Mouse (Mus musculus): ENCODE measurements around the gene Shkbp1. TPM values are rescaled to one million over a fixed set of nuclear protein-coding genes. Genes with fewer than 3 reads are reported as not detected.

The Shkbp1 gene
- total RNA-seq (2014; fragmentation: Nextera tagmentation) (39.2 and 72.7 TPM in 2 replicates), total RNA-seq (2017) (20.6 and 35.1 TPM in 2 replicates)

DNA sequence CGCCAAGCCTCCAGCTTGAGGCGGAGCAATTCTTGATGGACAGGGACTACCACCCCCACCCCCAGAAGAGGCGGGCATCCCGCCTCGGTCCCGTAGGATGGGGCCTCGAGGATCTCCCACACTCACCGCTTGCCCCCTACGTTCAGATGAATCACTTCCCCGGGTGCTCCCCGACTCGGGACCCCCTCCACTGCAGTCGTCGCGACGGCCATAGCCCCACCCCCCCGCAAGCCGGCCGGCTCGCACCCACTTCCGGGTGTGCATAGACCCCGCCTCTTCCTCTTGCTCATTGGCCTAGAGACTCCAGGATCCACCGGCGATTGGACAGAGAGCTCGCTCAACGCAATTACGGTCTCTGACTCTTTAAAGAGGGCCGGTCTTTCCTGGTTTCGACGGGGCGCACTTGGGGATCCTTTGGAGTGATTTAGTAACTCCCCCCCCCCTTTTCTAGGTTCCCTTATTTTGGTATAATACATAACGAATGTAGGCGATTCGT lies at the start of gene Shkbp1:
Gene Shkbp1, minus strand, starts transcription at position 275 of the 496 bp plus-strand sequence.
- peak; percentile 92 for ATAC-seq (replicated peaks; ENCODE audit: low FRiP score, low TSS enrichment, poor library complexity, severe bottlenecking)

DNA sequence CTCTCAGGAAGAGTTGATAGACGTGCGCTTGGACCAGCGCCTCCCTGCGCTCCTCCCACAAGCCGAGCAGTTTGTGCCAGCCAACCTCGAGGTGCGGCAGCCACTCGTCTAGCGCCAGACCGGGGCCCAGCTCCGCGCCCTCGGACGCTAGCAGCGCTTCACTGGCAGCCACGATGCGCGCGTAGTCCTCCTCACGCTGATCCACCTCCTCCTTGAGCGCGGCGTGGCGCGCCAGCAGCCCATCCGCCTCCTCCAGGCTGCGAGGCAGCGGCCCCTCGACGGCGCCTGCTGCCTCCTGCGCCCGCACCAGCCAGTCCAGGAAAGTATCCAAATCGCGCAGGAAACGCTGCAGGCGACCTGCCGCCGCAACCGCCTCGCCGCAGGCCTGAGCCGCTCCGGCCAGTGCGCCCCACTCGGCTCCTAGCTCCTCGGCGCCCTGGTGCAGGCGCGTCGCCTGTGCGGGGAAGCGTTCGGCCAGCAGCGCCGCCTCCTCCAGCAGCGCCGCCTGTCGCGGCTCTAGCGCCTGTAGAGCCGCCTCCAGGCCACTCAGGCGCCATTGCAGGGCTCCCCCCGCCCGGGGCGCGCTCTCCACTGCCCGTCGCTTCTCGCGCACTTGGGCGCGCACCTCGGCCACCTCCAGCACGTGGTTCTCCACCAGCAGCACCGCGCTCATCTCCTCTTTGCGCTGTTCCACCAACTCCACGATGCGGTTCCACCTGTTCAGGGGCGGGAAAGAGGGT lies 48.6 kb upstream of the Shkbp1 start:
- ATAC-seq (replicated peaks; ENCODE audit: low FRiP score, low TSS enrichment, poor library complexity, severe bottlenecking), result no peak

DNA sequence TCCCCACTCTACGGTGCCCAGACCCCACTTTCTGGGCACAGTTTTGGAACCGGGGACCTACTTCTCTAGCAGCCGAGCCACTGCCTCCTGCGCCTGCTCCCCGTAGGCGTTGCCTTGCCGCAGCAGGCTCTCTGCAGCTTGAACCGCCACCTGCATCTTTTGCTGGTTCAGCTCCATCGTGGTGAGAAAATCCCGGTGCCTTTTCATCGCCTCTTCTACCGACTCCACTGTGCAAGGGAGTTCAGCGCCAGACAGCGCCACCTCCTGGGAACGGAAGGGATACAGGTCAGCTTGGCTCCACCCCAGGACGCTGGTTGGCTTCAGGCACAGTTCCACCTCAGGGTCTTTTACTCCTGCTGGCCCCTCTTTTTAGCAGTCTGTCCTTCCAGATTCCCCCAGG lies 46.9 kb upstream of the Shkbp1 start:
- ATAC-seq (replicated peaks; ENCODE audit: low FRiP score, low TSS enrichment, poor library complexity, severe bottlenecking), result peak; percentile 87

DNA sequence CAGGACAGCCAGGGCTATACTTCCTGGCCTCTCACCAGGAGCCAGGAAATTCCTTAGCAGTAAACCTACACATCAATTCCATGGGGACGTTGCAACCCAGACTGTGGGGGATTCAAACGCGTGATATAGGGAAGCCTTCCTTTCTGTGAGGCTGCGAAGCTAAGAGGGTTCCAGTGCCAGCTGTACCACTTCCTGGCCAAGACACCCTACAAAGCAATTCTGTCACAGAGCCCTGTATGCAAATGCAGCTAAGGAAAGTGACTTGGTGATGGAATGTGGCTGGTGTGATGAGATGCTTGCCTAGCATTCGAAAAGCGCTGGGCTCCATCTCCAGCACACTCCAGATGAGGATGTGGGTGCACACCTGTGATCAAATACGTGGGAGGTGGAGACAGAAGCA lies 44.7 kb upstream of the Shkbp1 start:
- no peak for ATAC-seq (replicated peaks; ENCODE audit: low FRiP score, low TSS enrichment, poor library complexity, severe bottlenecking)

DNA sequence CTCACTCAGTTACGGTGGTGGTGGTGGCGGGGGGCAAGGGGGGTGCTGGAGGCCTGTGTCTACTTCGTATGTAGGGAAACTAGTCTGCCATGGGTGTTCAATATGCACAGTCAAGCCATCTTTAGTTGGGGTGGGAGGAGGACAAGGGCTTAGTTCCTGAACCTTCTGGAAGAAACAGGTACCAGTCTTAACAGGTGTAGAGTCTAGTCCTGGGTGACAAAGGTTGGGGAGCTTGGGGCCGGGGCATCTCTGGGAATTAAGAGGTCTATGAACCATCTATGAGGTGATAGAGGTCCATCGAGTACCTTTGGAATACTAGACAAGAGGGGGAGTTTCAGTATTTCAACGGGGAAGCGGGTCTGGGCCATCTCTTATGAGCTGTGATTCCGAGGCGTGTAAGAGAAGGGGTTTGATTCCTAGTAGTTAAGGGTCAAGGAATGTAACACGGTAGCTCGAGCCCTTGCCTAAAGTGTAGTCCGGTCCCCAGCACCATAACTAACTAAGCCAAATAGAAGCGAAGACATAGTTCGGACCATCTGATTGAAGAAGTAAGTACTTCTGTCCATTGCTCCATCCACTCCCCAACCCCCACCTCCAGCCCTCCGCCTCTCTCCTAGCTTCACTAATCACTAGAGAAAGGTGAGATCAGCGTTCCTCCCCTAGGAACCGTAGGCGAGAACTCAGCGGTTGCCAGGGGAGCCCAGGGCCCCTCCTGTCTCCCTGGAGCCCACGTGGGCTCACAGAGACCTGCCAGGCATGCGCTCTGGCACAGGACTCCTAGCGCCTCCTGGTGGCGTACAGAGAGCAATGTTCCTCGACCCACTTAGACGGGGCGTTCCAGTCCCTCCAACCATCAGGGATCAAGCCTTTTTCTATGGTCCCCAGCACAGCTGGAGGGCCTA lies 41.5 kb upstream of the Shkbp1 start:
- ATAC-seq (replicated peaks; ENCODE audit: low FRiP score, low TSS enrichment, poor library complexity, severe bottlenecking), result peak; percentile 83

DNA sequence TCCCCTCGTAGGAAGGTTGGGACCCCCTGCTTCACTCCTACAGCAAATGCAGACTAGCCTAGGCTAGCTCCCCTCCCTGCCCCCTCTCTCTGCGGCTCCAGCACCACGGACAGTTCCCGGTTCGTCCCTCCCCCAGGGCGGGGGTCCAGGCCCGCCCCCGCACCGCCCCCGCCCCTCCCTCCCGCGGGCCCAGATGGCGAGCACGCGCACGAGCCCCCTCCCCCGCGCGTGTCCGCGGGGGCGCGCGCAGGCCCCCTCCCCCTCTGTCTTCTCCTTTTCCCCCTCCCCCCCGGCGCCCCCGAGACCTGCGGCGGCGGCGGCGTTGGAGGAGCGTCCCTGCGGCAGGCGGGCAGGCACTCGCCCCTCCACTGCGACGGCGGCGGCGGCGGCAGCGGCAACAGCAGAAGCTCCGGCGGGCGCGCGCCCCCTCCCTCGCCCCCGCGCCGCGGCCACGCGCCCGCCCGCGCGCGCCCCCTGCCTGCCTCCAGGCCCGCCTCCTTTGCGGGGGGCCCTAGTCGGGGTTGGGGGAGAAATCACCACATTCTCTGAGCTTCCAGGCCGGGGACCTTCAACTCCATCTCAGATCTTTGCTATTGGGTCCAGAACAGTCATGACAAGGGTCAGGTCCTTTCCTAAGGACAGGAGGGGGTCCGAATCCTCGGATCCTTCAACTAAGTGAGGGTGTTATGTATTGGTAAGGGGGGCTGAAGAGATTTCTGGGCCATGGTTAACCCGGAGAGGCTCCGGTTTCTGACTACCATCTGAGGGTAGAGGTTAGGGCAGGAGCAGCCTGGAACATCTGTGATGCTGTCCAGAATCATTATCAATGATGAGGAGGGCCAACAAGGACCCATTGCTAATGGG lies 40.6 kb upstream of the Shkbp1 start:
- ATAC-seq (replicated peaks; ENCODE audit: low FRiP score, low TSS enrichment, poor library complexity, severe bottlenecking), result 0 out of 2 replicates have a peak, but pooled peaks have one; percentile 26

DNA sequence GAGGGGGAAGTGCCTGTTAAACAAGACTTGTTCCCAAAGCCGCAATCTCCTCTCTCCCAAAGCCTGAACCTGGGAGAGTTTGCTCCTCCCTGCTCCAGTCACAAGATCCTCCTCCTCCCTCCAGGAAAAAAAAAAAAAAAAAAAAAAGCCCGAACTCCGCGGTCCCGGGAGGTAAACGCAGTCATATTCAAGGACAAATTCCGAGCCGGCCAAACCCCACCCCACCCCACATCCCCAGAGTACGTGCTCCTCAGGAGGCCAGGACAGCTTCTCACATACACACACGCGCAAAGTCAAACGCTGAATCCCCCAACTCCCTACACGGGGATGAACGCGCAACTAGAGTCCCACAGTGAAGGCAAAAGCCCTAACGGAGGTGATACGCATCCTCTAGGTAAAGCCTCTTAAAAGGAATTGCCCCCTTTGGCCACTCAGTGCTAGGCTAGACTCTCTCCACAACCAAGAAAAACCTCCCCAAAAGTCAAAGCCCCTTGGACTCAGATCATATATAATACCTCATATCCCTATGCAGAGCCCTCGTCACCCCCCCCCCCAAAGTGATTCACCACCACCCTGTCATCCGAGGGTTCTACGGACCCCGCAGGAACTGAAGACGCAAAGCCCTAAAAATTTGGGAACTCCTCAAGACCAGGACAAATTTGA lies 39.8 kb upstream of the Shkbp1 start:
- no peak for ATAC-seq (replicated peaks; ENCODE audit: low FRiP score, low TSS enrichment, poor library complexity, severe bottlenecking)

DNA sequence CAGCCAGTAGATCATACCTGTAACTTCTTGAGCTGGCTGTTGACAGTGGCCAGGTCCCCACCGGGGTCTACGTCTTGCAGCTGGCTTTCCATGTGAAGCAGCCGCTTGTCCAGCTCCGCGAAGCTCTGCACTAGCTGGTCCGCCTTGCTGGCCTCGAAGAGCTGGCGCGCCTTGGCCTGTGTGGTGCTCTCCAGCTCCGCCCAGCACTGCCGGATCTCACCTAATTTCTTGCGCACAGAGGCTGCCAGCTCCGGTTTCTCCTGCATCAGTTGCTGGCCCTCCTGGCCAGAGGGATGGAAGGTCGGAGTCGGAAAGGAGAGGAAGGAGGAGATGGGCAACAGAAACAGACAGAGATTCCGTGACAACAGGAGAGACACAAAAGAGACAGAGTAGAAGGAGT lies 35.6 kb upstream of the Shkbp1 start:
- no peak for ATAC-seq (replicated peaks; ENCODE audit: low FRiP score, low TSS enrichment, poor library complexity, severe bottlenecking)

DNA sequence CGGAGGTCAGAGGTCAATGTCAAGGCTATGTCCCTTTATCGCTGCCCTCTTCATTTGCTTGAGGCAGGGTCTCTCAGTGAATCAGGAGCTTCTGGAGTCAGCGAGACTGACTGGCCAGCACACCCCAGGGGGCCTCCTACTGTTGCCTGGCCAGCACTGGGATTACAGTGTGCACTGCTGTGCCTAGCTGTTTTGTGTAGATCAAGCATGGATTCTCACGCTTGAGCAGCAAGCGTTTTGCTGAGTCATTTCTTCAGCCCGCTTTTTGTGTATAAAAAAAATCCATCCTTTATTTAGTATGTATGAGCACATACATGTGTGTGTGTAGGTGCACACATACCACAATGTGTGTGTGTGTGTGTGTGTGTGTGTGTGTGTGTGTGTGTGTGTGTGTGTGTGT lies 33.4 kb upstream of the Shkbp1 start:
- no peak for ATAC-seq (replicated peaks; ENCODE audit: low FRiP score, low TSS enrichment, poor library complexity, severe bottlenecking)

DNA sequence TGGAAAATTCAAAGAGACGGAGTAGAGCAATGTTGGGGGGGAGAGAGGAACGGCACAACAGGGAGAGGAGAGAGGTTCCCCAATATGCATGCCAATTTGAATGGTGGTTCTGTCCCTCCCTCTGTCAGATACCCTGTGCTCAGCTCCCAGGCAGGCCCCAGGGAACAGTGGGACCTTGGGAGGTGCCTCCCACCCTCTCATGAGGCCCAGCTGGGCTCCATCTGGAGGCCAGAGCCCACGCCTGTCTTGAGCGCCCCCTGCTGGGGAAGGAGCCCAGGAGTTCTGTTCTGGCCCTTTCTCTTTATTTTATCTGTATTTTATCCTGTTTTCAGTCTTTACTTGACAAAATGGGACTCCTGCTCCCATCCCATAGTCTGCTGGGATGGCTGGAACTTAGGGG lies 28.9 kb upstream of the Shkbp1 start:
- ATAC-seq (replicated peaks; ENCODE audit: low FRiP score, low TSS enrichment, poor library complexity, severe bottlenecking), result peak; percentile 77

DNA sequence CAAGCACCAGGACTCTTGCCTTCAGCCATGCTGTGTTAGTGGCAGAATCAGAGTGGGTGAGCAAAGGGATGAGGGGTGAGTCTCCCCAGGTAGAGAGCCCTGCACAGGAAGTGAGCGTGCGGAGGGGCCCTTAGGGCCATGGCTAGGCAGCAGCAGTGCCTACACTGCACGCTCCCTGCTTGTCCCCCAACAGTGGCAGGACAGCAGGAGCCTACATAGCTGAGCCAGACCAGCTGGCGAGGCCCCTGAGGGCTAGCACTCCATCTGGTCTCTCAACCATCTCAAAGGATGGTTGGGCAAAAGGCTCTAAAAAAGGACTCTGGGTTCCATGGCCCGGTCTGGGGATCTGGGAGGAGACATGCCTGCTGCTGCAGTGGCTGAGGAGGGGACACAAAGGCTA lies 28.3 kb upstream of the Shkbp1 start:
- ATAC-seq (replicated peaks; ENCODE audit: low FRiP score, low TSS enrichment, poor library complexity, severe bottlenecking), result no peak

DNA sequence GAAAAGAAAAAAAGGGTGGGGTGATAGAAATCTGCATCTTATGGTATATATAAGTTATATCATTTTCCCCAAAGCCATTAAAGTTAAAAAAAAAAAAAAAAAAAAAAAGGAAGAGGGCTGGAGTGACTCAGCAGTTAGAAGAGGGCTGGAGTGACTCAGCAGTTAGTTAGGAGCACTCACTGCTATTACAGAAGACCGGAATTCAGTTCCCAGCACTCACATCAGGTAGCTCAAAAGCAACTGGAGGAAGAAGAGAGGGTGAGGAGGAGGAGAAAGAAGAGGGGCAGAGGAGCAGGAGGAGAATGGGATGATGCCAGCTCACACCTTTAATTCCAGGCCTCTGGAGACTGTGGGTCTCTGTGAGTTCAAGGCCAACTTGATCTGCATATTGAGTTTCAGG lies 27.4 kb upstream of the Shkbp1 start:
- no peak for ATAC-seq (replicated peaks; ENCODE audit: low FRiP score, low TSS enrichment, poor library complexity, severe bottlenecking)

DNA sequence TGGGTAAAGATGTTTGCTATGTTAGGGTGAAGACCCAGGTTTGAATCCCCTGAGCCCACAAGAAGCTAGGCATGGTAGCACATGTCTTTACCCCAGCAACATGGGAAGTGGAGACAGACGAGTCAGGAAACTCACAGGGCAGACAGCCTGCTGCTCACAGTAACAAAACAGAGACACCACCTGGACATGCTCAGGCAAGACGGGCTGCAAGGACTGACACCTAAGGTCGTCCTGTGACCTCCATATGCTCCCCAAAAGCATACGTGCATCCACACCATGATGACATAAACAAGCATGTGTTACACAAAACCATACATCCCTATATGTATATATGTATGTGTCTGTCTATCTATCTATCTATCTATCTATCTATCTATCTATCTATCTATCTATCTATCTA lies 25.7 kb upstream of the Shkbp1 start:
- ATAC-seq (replicated peaks; ENCODE audit: low FRiP score, low TSS enrichment, poor library complexity, severe bottlenecking), result no peak

DNA sequence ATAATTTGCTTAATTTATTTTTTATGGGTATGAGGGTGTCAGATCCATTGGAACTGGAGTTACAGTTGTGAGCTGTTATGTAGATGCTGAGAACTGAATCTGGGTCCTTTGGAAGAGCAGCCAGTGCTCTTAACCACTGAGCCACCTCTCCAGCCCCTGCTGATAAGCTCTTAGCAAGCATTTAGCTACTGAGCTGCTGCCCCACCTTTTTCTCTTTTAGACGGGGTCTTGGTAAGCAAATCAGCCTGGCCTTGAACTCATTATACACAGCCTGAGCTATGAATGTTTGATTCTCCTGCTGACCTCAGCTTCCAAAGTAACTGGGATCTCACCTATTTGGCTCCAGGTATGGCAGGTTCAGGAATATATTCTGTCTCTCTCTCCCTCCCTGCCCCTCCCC lies 25.2 kb upstream of the Shkbp1 start:
- no peak for ATAC-seq (replicated peaks; ENCODE audit: low FRiP score, low TSS enrichment, poor library complexity, severe bottlenecking)

DNA sequence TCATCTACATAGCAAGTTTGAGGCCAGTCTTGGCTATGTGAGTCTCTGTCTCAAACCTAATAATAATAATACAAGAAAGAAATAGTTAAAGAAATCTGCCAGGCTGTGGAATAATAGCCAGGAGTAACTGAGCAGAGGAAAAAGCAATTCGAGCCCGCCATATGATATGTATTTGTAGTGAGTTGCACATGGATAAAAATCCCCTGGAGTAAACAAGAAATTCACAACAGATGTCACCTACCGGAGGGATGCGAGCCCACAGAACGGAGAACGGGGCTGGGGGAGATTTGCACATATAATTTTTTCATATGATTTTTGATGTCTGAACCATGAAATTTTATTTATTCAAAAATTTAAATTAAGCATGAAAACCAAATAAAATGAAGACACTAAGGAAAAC lies 24.0 kb upstream of the Shkbp1 start:
- no peak for ATAC-seq (replicated peaks; ENCODE audit: low FRiP score, low TSS enrichment, poor library complexity, severe bottlenecking)

DNA sequence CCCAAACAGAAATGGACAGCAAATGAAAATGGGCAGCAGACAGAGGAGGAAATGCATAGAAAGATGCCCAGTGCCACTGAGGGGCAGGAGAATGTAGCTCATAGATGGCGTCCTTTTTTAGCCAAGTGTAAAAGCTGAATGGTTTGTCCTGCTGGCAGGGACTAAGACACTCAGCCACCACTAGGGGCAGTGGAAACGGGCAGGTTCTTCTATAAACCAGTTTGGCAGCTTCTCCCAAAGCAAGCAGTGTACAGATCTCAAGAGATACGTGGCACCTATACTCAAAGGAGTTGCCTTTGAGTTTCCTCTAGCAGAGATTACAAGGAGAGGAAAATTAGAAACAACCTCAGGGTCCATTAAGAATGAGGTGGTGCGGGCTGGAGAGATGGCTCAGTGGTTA lies 22.6 kb upstream of the Shkbp1 start:
- ATAC-seq (replicated peaks; ENCODE audit: low FRiP score, low TSS enrichment, poor library complexity, severe bottlenecking), result peak; percentile 80

DNA sequence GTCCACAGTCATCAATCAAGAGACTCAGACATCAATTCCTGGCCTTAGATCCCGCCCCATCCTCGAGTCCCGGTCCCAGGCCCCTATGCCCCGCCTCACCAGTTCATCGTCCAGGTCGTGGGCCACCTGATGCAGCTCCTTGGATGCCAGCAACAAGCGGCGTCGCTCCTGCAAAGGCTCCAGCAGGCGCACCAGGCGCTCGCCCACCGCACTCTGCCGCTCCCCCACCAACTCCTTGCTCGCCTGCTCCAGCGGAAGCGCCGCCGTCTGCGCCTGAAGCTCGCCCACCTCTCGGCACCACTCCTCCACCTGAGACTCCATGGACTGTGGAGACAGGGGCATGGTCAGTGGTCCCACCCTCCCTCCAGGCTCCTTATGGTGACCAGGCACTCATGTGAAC lies 19.5 kb upstream of the Shkbp1 start:
- ATAC-seq (replicated peaks; ENCODE audit: low FRiP score, low TSS enrichment, poor library complexity, severe bottlenecking), result no peak

DNA sequence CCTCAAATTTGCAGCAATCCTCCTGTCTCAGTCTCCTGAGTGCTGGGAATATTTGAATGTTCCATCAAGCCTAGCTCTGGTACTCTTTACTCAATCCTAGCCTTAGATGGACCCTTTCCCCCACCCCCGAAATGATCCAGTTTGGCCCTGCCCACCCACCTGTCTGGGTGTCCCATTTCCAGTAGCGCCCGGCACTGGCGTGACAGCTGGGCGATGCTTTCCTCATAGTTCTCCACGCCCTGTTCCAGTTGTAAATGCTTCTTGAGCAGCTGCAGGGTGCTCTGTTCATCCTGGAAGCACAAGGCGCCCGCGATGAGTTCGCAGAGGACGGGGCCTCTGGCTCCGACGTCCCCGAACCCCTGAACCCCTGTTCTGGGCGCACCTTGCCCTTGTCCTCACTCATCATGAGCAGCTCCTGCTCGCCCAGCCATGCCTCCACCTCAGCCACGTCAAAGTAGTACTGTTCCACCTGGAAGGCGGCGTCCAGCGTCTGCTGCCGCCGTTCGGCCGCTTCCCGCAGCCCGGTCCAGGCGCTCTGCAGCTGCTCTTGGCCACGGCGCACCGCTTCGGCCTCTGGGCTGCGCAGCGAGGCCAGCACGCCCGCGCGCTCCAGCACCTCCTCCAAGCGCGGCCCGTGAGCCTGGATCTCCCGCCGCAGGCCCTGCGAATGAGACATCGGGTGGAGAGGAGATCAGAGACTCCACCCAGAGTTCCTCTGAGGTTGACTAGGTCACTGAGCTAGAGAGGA lies 16.1 kb upstream of the Shkbp1 start:
- ATAC-seq (replicated peaks; ENCODE audit: low FRiP score, low TSS enrichment, poor library complexity, severe bottlenecking), result no peak
